Mouse (Mus musculus) heart, embryonic 11.5 days (tissue): ENCODE data around the gene Idh1. TPM values are rescaled to one million over a fixed set of nuclear protein-coding genes. Genes with fewer than 3 reads are reported as not detected.

Experiments
- ATAC-seq: fragments of 200-750 bp; cut with Nextera tagmentation; replicated peaks from 2 replicates; pipeline ENCODE4 v1.8.0; 2017; ENCODE audit warnings: moderate library complexity; ENCODE audit not compliant: insufficient number of reproducible peaks, low FRiP score, low TSS enrichment
- H3K27ac ChIP-seq: fragments of 300-500 bp; sonication (generic); 2 replicates; pipeline ENCODE4 v1.5.1; 2014; ENCODE audit warnings: mild to moderate bottlenecking, low read depth, low read length
- H3K27me3 ChIP-seq: fragments of 300-500 bp; sonication (generic); 2 replicates; pipeline ENCODE4 v1.6.1; 2014; ENCODE audit warnings: mild to moderate bottlenecking, low read length, mixed read lengths; ENCODE audit not compliant: control insufficient read depth, insufficient read depth
- H3K36me3 ChIP-seq: fragments of 300-500 bp; sonication (generic); 2 replicates; pipeline ENCODE4 v1.6.1; 2014; ENCODE audit warnings: mild to moderate bottlenecking, low read length, moderate library complexity, mixed read lengths; ENCODE audit not compliant: control insufficient read depth, insufficient read depth
- H3K4me1 ChIP-seq: fragments of 300-500 bp; sonication (generic); 2 replicates; pipeline ENCODE4 v1.6.1; 2014; ENCODE audit warnings: low read length; ENCODE audit not compliant: control insufficient read depth, insufficient read depth
- H3K4me2 ChIP-seq: fragments of 300-500 bp; sonication (generic); 2 replicates; pipeline ENCODE4 v1.6.1; 2014; ENCODE audit warnings: mild to moderate bottlenecking, moderate library complexity
- H3K4me3 ChIP-seq: fragments of 300-500 bp; sonication (generic); 2 replicates; pipeline ENCODE4 v1.5.1; 2014; ENCODE audit warnings: low read depth, low read length
- H3K9ac ChIP-seq: fragments of 300-500 bp; sonication (generic); 2 replicates; pipeline ENCODE4 v1.6.1; 2014; ENCODE audit warnings: mild to moderate bottlenecking, low read depth, low read length, moderate library complexity
- H3K9me3 ChIP-seq: fragments of 300-500 bp; sonication (generic); replicated peaks from 2 replicates; pipeline ENCODE4 v1.6.1; 2016; ENCODE audit warnings: low read length; ENCODE audit not compliant: control insufficient read depth
- WGBS: fragments of 180-500 bp; shearing (Covaris S2); extraction: QIAGEN DNeasy Blood & Tissue Kit; methylation state at CpG from one replicate; pipeline ENCODE4 v1.1.7; 2014; ENCODE audit not compliant: insufficient replicate concordance; 5-methylcytosine and 5-hydroxymethylcytosine counted together
- polyA plus RNA-seq: library from polyadenylated mRNA; unstranded; fragments of >200 nt; fragmentation: Nextera tagmentation; extraction: Ambion mirVana; gene quantifications from 2 replicates; pipeline ENCODE4 v1.2.1, GENCODE M21; 2014

Idh1 gene
- polyA plus RNA-seq, 1 experiment from 2014 or later: 81.5 TPM

DNA sequence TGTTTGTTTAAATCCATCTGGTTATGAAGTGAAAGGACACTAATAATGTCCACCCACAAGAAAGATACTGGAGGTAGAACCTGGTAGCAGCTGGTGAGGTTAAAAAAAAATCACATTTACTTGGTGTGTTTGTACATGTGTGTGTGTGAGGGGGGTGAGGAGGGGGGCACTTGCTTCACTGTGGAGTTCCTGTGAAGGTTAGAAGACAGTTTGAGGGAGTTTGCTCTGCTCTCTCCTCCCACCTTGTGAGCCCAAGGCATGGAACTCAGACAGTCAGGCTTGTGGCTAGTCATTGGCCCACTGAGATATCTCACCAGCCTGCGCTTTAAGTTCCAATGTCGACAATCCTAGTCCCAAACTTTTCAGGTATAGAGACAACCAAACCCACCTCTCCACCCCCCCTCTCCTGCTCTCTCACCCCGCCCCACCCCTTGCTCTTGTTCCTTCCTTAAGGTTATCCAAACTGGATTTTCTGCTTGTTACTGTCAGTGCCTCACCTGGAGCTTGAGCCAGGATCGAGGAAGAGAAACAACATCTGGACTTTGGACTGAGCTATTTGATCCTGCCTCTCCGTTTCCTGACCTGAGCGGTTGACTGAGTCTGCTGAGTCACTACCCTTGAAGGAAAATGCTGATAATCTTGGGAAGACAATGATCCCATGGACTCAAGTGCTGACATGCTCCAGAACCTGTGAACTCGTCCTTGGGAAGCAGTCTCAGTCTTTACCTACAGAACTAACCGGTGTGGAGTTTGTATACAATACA lies 68.0 kb downstream of the Idh1 start:
- Histone ChIP-seq H3K9me3 (no peaks in the 10 kb centered on the region), H3K4me2 (no peak overlapping the region), H3K36me3 (no peaks in the 10 kb centered on the region), H3K4me3 (no peak overlapping the region), H3K9ac (no peak overlapping the region), H3K4me1 (0 out of 2 replicates have a peak, but pooled peaks cover 2% of the 10 kb centered on the region), H3K27ac (no peak overlapping the region), H3K27me3 (no peaks in the 10 kb centered on the region)
- no peak for ATAC-seq
- WGBS: 61% methylated on average over 8 of the region's 8 CpGs

DNA sequence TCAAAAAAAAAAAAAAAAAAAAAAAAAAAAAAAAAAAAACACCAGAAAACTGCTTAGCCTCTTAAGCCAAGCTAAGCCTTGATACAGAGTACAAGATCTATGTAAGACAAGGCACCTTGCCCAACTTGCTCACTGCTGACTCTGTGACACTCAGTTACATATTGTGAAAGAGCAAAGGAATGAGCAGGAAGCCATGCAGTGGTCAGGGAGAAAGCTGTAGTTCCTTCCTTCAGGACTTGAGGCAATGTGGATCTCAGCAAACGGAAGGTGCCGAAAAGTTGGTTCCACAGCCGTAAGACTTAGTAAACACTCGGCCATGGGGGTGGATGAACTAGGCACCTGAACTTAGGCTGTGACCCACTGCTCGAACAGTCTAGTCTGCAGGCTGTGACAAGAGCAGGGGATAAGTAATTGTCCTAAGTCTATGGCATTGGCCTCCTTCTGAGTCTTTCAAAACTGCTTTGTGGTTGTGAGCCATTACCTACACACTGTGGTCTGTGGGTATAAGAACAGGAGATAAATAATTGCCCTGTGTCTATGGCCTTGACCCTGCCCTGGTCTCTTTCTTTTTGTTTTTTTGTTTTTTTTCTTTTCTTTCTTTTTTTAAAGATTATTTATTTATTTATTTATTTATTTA lies 72.6 kb downstream of the Idh1 start:
- Histone ChIP-seq H3K36me3 (no peaks in the 10 kb centered on the region), H3K9ac (no peak overlapping the region), H3K27ac (no peak overlapping the region), H3K9me3 (no peaks in the 10 kb centered on the region), H3K4me3 (no peak overlapping the region), H3K4me2 (no peak overlapping the region), H3K4me1 (no peaks in the 10 kb centered on the region), H3K27me3 (no peaks in the 10 kb centered on the region)
- no peak for ATAC-seq
- 88% methylated on average over 5 of the region's 5 CpGs for WGBS

DNA sequence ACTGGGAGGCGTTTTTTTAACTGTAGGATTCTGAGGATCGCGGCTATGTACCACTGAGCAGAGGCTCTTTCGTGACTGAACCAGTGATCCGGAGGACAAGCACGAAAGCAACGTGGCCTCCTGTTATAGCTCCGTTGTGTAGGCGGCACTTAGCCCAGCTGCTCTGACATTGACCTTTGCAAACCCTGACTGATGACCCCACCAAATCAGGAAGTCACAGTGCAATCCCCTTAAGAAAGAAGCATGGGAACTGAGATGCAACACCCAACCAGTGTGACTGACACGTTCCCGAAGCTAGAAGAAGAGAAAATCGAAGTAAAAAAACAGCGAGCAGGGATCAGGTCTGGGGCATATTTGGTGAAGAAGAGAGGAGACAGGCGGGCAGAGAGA lies 73.5 kb downstream of the Idh1 start:
- 0 out of 2 replicates have a peak overlapping the region, but pooled peaks have one; percentile 22 for H3K9ac ChIP-seq
- 48% methylated on average over 14 of the region's 14 CpGs for WGBS
- no peaks in the 10 kb centered on the region for H3K9me3 ChIP-seq
- no peak for ATAC-seq
- no peak overlapping the region; the same call in 1 of the 2 replicates for H3K4me3 ChIP-seq
- H3K4me1 ChIP-seq: no peaks in the 10 kb centered on the region
- H3K36me3 ChIP-seq: no peaks in the 10 kb centered on the region
- H3K27ac ChIP-seq: no peak overlapping the region
- peak overlapping the region; percentile 55 for H3K4me2 ChIP-seq
- H3K27me3 ChIP-seq: no peaks in the 10 kb centered on the region

DNA sequence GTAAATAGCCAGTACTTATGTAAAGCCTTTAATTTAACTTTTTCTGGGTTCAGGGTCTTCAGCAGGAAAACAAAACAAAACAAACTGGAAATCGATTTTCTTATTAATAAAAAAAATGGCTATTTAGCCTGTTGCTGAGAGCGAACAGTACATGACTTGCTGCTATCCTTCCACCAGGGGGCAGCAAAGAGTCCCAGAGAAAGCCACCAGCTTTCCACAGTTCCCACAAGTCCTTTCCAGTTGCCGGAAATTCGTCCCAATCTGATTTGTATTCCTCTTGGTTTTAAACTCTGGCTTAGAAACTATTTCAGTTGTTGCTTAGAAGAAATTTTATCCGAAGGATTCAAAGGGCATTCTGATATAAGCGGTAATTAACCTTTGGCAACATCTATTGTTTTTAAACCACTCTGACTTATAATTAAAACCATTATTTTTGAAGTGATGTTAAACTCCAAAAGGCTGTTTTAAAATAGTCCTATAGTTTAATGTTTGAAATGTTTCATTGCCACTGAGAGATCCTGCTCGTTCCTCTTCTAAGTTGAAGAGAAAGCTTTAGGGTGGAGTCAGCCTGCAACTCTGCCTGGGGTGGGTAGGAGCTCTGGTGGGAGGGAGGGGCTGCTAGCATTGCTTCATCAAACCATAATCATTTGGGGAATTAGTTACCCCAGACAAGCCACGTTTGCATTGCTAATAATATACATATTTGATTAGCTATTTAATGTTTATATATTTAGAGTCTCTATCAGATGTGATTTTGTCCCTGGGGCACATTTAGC lies 74.1 kb downstream of the Idh1 start:
- H3K27ac ChIP-seq: no peak overlapping the region
- H3K9ac ChIP-seq: no peak overlapping the region
- no peak overlapping the region; the same call in 1 of the 2 replicates for H3K4me3 ChIP-seq
- no peaks in the 10 kb centered on the region for H3K4me1 ChIP-seq
- ATAC-seq: 0 out of 2 replicates have a peak, but pooled peaks have one; percentile 52
- no peaks in the 10 kb centered on the region for H3K27me3 ChIP-seq
- no peaks in the 10 kb centered on the region for H3K9me3 ChIP-seq
- WGBS: 15% methylated on average over 8 of the region's 8 CpGs
- H3K36me3 ChIP-seq: no peaks in the 10 kb centered on the region
- peak overlapping the region; percentile 55 for H3K4me2 ChIP-seq

DNA sequence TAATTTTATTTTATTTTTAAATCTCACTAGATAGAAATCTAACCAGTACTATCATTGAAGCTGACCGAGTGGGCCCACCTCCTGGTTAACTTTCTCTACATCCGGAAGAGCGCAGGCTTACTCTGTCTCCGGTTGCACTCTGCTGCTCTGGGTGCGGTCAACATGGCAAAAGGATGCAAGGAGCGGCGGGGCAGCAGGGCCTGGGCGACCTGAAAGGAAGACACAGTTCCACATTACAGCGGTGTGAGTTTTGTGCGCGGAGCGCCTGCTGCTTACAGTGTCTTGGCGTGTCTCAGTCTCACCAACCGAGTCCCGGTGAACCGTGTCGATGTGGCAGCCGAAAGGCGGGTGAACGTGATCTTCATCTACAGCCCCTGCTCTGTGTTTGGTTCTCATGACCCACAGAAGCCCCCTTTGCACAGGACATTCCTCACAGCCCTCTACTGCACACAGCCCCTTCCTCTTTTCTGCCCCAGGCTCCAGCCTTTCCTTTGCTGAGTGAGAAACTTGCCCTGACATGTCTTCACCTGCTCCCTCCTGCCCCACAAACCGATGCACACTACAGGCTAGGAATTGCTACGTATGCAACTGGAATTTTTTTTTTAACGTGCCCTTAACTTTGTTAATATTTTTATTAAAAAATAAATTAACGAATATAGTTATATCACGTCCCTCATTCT lies 76.4 kb downstream of the Idh1 start:
- WGBS: 59% methylated on average over 25 of the region's 25 CpGs
- H3K4me3 ChIP-seq: no peak overlapping the region
- no peaks in the 10 kb centered on the region for H3K27me3 ChIP-seq
- H3K9ac ChIP-seq: no peak overlapping the region
- H3K27ac ChIP-seq: no peak overlapping the region
- no peak for ATAC-seq
- no peaks in the 10 kb centered on the region for H3K4me1 ChIP-seq
- H3K4me2 ChIP-seq: peak overlapping the region; percentile 19; the same call in 1 of the 2 replicates
- H3K36me3 ChIP-seq: no peaks in the 10 kb centered on the region
- no peaks in the 10 kb centered on the region for H3K9me3 ChIP-seq

DNA sequence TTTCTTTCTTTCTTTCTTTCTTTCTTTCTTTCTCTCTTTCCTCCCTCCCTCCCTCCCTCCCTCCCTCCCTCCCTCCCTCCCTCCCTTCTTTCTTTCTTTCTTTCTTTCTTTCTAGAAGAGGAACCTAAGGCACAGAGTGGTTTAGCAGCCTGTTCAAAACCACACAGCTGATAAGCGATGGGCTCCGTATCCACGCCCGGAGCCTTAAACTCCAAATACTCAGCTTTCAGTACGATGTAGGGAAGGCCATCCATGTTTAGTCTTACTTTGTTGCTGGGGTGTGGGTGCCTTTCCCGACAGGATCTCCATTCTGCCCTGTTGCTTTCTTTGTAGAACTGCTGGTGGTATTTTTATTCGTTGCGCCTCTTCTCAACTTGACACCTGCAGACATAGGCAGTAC lies 77.1 kb downstream of the Idh1 start:
- no peak for ATAC-seq
- Histone ChIP-seq H3K4me3 (no peak overlapping the region), H3K4me2 (no peak overlapping the region), H3K9me3 (no peaks in the 10 kb centered on the region), H3K27me3 (no peaks in the 10 kb centered on the region), H3K4me1 (no peaks in the 10 kb centered on the region), H3K9ac (no peak overlapping the region), H3K36me3 (no peaks in the 10 kb centered on the region), H3K27ac (no peak overlapping the region)
- WGBS: 85% methylated on average over 8 of the region's 8 CpGs

Other genes starting within 250 kb of the Idh1 start
- 9.1 and 9.9 TPM in 2 replicates for gene Plekhm3, start 229.7 kb downstream of the Idh1 start, polyA plus RNA-seq
- 1.9 and 2.0 TPM in 2 replicates for gene Akr1cl, start 153.7 kb downstream of the Idh1 start, polyA plus RNA-seq
- not detected in 2 replicates for gene Cryge, start 135.4 kb downstream of the Idh1 start, polyA plus RNA-seq
- not detected in 2 replicates for gene Crygd, start 123.0 kb downstream of the Idh1 start, polyA plus RNA-seq
- gene Crygc, start 112.8 kb downstream of the Idh1 start, polyA plus RNA-seq: not detected in 2 replicates
- 0.56 and 1.2 TPM in 2 replicates for gene Crygb, start 104.2 kb downstream of the Idh1 start, polyA plus RNA-seq
- not detected in 2 replicates for gene Cryga, start 83.1 kb downstream of the Idh1 start, polyA plus RNA-seq
- gene Gm28845, start 66.9 kb downstream of the Idh1 start, polyA plus RNA-seq: not detected in 2 replicates
- gene D630023F18Rik, start 63.3 kb downstream of the Idh1 start, polyA plus RNA-seq: 0.09 and 0.25 TPM in 2 replicates
- 8.9 TPM in 2 replicates for gene Pikfyve, start 183 bp upstream of the Idh1 start, polyA plus RNA-seq
- 0.09 TPM in 1 of 2 replicates, not detected in the other for gene Pth2r, start 95.6 kb upstream of the Idh1 start, polyA plus RNA-seq